Mouse (Mus musculus) midbrain, embryonic 13.5 days (tissue): ENCODE data around the gene Mef2d. TPM values are rescaled to one million over a fixed set of nuclear protein-coding genes. Genes with fewer than 3 reads are reported as not detected.

Experiments
- ATAC-seq: fragments of 200-750 bp; cut with Nextera tagmentation; 2 replicates; pipeline ENCODE4 v1.8.0; 2017; ENCODE audit warnings: mild to moderate bottlenecking, moderate TSS enrichment, moderate library complexity
- H3K27ac ChIP-seq: fragments of 300-500 bp; sonication (generic); 2 replicates; pipeline ENCODE4 v1.5.1; 2015; ENCODE audit warnings: inconsistent platforms, mild to moderate bottlenecking, moderate library complexity
- H3K27me3 ChIP-seq: fragments of 300-500 bp; sonication (generic); 2 replicates; pipeline ENCODE4 v1.6.1; 2015; ENCODE audit warnings: mild to moderate bottlenecking, inconsistent platforms
- H3K36me3 ChIP-seq: fragments of 300-500 bp; sonication (generic); 2 replicates; pipeline ENCODE4 v1.6.1; 2015; ENCODE audit warnings: mild to moderate bottlenecking, inconsistent platforms
- H3K4me1 ChIP-seq: fragments of 300-500 bp; sonication (generic); replicated peaks from 2 replicates; pipeline ENCODE4 v1.6.1; 2015; ENCODE audit warnings: inconsistent platforms
- H3K4me2 ChIP-seq: fragments of 300-500 bp; sonication (generic); replicated peaks from 2 replicates; pipeline ENCODE4 v1.6.1; 2015; ENCODE audit warnings: moderate library complexity, mild to moderate bottlenecking, inconsistent platforms
- H3K4me3 ChIP-seq: fragments of 300-500 bp; sonication (generic); replicated peaks from 2 replicates; pipeline ENCODE4 v1.5.1; 2015; ENCODE audit warnings: mild to moderate bottlenecking, inconsistent platforms
- H3K9ac ChIP-seq: fragments of 300-500 bp; sonication (generic); replicated peaks from 2 replicates; pipeline ENCODE4 v1.6.1; 2015; ENCODE audit warnings: mild to moderate bottlenecking, inconsistent platforms
- H3K9me3 ChIP-seq: fragments of 300-500 bp; sonication (generic); 2 replicates; pipeline ENCODE4 v1.6.1; 2016; ENCODE audit warnings: mild to moderate bottlenecking, inconsistent platforms
- WGBS: fragments of 180-500 bp; shearing (Covaris S2); methylation state at CpG from one replicate; pipeline ENCODE4 v1.1.7; 2015; 5-methylcytosine and 5-hydroxymethylcytosine counted together
- polyA plus RNA-seq: library from polyadenylated mRNA; unstranded; fragments of >200 nt; fragmentation: Nextera tagmentation; extraction: Ambion mirVana; gene quantifications from 2 replicates; pipeline ENCODE4 v1.2.1, GENCODE M21; 2015

The Mef2d gene
- polyA plus RNA-seq, 1 experiment from 2014 or later, result 16.9 TPM

DNA sequence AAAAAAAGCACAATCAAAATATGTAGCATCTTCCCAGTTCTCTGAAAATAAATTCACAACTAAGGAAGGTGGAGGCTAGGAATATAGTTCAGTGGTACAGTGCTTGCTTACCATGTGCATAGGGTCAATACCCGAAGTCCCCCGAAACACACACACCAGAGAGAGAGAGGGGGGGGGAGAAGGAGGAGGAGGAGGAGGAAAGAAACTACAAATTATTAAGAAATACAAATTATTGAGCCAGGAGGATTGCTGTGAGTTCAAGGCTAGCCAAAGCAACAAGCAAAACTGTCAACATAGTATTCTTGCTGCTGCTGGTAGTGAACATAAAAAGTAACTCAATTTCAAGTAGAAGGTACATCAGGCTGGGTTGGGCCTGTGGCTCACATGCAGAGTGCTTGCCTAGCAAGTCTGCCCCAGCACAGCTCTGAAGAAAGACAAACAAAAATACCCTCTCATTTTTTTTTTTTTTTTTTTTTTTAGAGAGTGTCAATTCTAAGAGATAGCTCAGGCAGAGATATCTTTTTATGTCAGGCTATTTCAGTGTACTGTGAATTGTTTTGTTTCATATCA lies 57.5 kb downstream of the Mef2d start:
- Histone ChIP-seq H3K9ac (peak overlapping the region; percentile 78), H3K27ac (no peak overlapping the region; the same call in 1 of the 2 replicates)
- ATAC-seq, result no peak

DNA sequence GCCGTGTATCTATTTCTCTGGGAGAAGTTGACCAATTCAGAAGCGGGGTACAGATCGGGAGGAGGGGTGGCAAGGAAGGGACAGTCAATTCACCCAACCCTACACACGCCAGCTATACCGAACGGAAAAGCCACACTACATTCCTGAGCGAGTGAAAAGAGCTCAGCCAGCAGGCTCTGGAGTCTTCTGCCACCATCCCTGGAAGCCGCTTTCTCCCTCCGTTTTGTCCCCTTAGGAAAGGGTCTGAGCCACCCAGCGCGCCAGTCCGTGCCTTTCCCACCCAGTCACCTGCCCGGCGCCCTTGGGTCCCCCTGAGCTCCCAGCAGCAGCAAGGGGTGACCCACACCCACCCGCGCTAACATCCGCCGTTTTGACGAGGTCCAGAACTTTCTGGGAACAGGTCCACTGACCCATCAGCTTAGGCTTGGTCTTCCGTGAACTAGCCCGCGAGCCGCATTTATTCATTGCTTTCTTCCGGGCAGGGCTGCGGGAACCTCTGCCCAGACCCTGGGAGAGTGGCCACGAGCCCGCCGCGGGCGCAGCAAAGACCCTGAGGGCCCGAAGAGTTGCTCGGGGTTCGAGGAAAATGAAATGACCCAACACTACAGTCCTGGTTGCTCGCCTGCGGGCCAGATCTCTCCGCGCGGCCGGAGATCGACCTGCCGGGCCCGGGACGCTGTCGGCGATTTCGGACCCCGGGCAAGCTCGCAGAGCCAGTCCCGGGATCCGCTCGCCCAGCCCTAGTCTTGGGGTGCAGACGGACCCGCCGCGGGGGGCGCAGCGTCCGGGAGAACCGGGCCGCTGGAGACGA lies 58.2 kb downstream of the Mef2d start:
- Histone ChIP-seq H3K4me1 (peaks cover 82% of the 10 kb centered on the region), H3K36me3 (no peaks in the 10 kb centered on the region), H3K27me3 (peaks cover 83% of the 10 kb centered on the region), H3K27ac (peak overlapping the region; percentile 98), H3K9me3 (no peaks in the 10 kb centered on the region), H3K9ac (peak overlapping the region; percentile 78), H3K4me3 (peak overlapping the region; percentile 48), H3K4me2 (peak overlapping the region; percentile 73)
- no peak for ATAC-seq
- under 1% methylated on average over 61 of the region's 61 CpGs for WGBS

More for the DNA sequence above, 57.5 kb downstream of the Mef2d start:
- 30% methylated on average over 2 of the region's 2 CpGs for WGBS
- Histone ChIP-seq H3K27me3 (peaks cover 85% of the 10 kb centered on the region), H3K36me3 (no peaks in the 10 kb centered on the region), H3K9me3 (no peaks in the 10 kb centered on the region), H3K4me1 (peaks cover 75% of the 10 kb centered on the region), H3K4me3 (no peak overlapping the region), H3K4me2 (peak overlapping the region; percentile 73)

DNA sequence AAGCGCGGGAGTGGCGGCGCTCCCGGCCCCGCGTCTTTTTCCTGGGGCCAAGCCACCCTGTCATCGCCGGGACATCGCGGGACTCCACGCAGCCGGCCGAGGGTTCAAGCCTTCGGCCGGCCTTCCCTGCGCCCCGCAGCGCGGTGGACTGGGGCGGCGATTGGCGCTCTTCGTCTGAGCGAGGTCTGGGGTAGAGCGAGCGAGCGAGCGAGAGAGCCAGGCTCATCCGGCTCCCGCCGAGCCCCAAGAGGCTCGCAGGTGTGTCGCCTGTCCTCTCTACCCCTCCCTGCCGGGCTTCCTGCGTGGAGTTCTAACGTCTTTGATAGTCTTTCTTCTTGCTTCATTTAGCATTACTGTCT lies 58.8 kb downstream of the Mef2d start:
- H3K4me1 ChIP-seq, result peaks cover 88% of the 10 kb centered on the region
- H3K9ac ChIP-seq, result peak overlapping the region; percentile 78
- peak overlapping the region; percentile 48 for H3K4me3 ChIP-seq
- no peaks in the 10 kb centered on the region for H3K36me3 ChIP-seq
- H3K27me3 ChIP-seq, result peaks cover 82% of the 10 kb centered on the region
- H3K4me2 ChIP-seq, result peak overlapping the region; percentile 73
- no peaks in the 10 kb centered on the region for H3K9me3 ChIP-seq
- H3K27ac ChIP-seq, result peak overlapping the region; percentile 98
- WGBS, result under 1% methylated on average over 37 of the region's 37 CpGs
- ATAC-seq, result no peak

DNA sequence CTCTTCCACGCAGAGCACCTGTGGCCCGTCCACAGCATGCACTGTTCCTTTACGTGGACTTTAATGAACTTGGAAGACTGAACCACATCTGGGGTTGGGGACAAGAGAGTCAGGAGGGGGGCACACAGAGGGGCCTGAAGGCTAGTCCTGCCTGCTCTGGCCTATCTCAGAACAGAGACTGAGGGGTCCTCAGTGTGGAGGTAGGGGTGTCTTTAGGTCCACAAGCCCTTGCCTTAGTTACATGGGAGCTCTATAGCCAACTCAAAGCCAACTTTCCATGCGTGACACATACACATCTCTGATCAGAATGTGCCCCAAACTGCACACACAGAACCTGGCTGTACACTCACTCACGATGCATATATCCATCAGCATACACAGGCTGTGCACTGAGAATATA lies 59.5 kb downstream of the Mef2d start:
- Histone ChIP-seq H3K27ac (peak overlapping the region; percentile 98), H3K36me3 (no peaks in the 10 kb centered on the region), H3K27me3 (peaks cover 82% of the 10 kb centered on the region), H3K9me3 (no peaks in the 10 kb centered on the region), H3K9ac (peak overlapping the region; percentile 78), H3K4me3 (peak overlapping the region; percentile 48), H3K4me2 (peak overlapping the region; percentile 73), H3K4me1 (peaks cover 95% of the 10 kb centered on the region)
- ATAC-seq, result no peak
- 15% methylated on average over 5 of the region's 5 CpGs for WGBS

DNA sequence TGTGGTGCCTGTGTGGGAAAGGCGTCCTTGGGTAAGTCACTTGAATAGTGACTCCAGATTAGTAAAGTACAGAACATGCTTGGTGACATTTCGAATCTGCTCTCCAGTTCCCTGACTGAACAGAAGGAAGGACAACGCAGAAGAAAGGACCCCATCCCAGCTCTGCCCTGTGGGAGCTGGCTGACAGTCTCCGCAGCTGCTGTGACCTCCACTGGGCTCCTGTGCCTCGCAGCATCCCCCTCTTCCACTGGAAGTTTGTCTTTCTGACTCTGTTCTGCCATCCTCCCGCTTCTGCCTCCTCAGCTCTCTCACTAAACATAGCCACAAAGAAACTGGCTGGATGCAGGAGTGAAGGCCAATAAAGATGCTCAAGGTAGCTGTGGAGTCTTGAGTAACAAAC lies 60.8 kb downstream of the Mef2d start:
- Histone ChIP-seq H3K4me1 (peaks cover 97% of the 10 kb centered on the region), H3K4me3 (no peak overlapping the region), H3K4me2 (peak overlapping the region; percentile 73), H3K27me3 (peaks cover 73% of the 10 kb centered on the region), H3K27ac (peak overlapping the region; percentile 98), H3K36me3 (no peaks in the 10 kb centered on the region), H3K9ac (peak overlapping the region; percentile 78), H3K9me3 (no peaks in the 10 kb centered on the region)
- no peak for ATAC-seq
- WGBS, result 3% methylated on average over 6 of the region's 6 CpGs

DNA sequence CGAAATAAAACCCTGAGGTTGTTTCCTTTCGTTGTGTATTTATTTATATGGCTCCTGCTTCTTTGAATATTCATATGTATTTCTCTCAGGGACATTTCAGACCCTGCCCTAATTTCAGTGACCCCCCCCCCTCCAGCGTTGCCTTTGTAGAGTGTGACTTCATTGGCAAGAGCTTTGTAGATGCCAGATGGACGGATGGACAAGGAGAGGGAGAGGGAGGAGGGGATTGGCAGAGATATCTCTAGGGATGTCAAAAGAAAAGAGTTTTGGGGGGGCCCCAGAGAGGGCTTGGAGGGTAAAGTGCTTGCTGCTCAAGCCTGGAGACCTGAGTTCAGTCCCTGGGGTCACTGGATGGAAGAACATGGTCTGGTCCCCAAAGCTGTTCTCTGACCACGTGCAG lies 61.3 kb downstream of the Mef2d start:
- Histone ChIP-seq H3K36me3 (no peaks in the 10 kb centered on the region), H3K9me3 (no peaks in the 10 kb centered on the region), H3K4me2 (peak overlapping the region; percentile 16), H3K4me1 (peaks cover 97% of the 10 kb centered on the region), H3K9ac (no peak overlapping the region), H3K4me3 (no peak overlapping the region), H3K27me3 (peaks cover 75% of the 10 kb centered on the region), H3K27ac (peak overlapping the region; percentile 98)
- 11% methylated on average over 5 of the region's 5 CpGs for WGBS
- ATAC-seq, result no peak

DNA sequence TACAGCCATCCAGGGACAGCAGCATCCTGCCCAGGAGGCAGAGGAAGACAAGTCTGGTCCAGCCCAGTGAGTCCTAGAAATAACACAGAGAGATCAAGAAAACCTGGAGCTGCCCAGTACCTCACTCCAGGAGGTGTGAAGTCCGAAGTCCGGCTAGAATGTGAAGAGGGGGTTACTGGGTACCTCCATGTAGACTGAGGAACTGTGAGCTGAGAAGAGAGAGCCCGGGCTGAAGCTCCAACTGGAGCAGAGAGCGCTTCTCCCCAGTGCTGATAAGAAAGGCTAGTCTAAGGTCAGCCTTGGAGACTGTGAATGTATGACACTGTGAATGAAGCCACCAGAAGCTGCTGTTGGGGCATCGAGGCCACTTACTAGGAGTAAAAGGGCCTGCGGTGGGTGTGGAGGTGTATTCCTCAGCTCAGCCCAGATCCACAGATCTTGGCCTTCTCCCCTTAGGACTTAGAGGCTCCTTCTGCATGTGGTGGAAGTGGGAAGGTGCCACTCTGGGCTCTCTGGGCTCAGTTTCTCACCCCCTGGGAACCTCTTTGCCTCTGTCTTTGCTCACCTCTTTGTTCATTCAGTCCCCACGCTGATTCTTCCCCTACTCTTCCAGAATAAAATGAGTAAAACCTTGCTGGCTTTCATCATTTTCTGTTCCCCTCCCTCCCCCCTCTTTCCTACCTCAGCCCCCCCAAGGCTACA lies 62.0 kb downstream of the Mef2d start:
- H3K9ac ChIP-seq, result peak overlapping the region; percentile 39
- H3K4me1 ChIP-seq, result peaks cover 93% of the 10 kb centered on the region
- H3K36me3 ChIP-seq, result no peaks in the 10 kb centered on the region
- peaks cover 74% of the 10 kb centered on the region for H3K27me3 ChIP-seq
- 5% methylated on average over 7 of the region's 7 CpGs for WGBS
- H3K27ac ChIP-seq, result peak overlapping the region; percentile 98
- peak overlapping the region; percentile 16 for H3K4me2 ChIP-seq
- no peaks in the 10 kb centered on the region for H3K9me3 ChIP-seq
- H3K4me3 ChIP-seq, result no peak overlapping the region
- no peak for ATAC-seq

DNA sequence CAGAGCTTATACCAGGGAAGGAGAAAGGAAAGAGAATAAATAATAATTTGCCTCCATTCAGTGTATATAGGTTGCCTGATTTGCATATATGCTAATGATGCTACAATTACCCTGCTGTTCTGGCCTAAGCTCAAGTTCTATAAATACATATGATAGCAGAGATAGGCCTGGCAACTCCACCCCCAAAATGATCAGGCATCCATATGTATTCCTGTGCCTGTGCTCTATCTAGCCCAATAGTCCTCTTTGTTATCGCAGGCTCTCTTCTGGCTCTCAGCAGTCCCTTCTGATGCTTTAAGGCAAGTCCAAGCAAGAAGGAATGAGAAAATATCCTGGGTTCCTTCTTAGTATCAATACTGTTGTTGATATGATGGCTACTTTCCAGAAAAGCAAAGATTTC lies 62.6 kb downstream of the Mef2d start:
- no peaks in the 10 kb centered on the region for H3K36me3 ChIP-seq
- no peak overlapping the region for H3K4me3 ChIP-seq
- H3K9me3 ChIP-seq, result no peaks in the 10 kb centered on the region
- H3K4me1 ChIP-seq, result peaks cover 94% of the 10 kb centered on the region
- peak overlapping the region; percentile 98 for H3K27ac ChIP-seq
- no peak for ATAC-seq
- H3K9ac ChIP-seq, result peak overlapping the region; percentile 39
- WGBS, result 11% methylated on average over 1 of the region's 1 CpGs
- peak overlapping the region; percentile 74 for H3K4me2 ChIP-seq
- peaks cover 74% of the 10 kb centered on the region for H3K27me3 ChIP-seq

DNA sequence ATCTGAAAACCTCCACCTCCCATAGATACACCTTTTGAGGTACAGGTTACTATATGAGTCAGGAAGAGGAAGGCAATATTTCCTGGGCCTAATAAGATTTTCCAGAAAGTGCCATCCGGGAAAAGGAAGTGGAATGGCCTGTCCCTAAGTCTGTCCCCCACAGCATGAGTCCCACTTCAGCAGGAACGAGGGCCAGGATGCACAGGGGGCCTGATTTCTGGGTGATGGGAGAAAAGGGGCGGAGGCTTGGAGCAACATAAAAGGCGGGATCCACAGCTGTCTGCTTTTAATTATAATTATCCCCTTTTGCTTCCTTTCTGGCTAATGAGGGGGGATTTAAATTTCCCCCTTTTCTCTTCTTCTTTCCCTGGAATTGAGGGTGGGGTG lies 63.0 kb downstream of the Mef2d start:
- Histone ChIP-seq H3K27me3 (peaks cover 78% of the 10 kb centered on the region), H3K9me3 (no peaks in the 10 kb centered on the region), H3K4me2 (peak overlapping the region; percentile 74; the same call in 1 of the 2 replicates), H3K4me3 (no peak overlapping the region), H3K36me3 (no peaks in the 10 kb centered on the region), H3K4me1 (peaks cover 96% of the 10 kb centered on the region), H3K9ac (no peak overlapping the region; the same call in 1 of the 2 replicates), H3K27ac (peak overlapping the region; percentile 98)
- WGBS, result 7% methylated on average over 4 of the region's 4 CpGs
- peak; percentile 12; the same call in 1 of the 2 replicates for ATAC-seq

DNA sequence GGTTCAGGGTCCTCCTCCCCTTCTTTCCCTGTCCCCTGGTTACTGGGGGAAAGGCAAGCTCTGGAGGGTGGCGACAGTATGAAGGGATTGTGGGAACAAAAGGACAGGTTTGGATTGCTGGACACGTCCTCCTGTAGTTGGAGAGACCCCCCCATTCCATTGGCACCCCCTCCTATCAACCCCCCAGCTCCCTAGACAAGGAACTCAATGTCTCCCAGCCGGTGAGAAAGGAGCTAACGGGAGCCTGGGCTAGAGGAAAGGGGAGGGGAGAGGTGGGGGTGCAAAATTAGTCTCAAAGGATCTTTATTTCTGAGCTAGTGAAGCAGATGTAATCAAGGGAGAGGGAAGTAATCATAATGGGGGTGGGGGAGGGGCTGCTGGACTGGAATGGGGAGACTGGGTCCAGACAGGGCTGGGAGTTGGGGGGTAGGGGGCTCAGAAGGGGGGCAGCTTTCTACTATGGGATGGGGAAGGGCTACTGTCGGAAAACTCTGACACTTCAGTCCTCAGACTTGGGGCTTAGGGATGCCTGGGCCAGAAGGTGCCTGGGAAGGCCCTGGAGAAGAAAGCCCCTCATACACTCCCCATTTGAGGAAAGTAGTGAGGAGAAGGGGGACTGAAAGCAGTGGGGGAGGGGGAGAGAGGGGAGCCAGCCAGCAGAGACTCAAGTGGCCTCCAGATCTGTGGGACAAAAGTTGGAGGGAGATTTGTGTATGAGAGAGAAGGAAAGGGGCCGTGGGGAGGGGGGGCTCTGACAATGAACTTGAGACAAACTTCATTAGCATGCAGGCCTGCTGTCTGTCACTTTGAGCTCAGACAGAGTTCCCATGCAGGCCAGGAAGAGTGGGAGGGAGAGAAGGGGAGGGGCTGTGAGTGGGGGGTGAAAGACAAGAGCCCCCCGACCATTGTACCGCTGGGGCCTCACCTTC lies 63.7 kb downstream of the Mef2d start:
- ATAC-seq, result peak; percentile 78
- Histone ChIP-seq H3K27ac (peak overlapping the region; percentile 98), H3K36me3 (no peaks in the 10 kb centered on the region), H3K4me1 (peaks cover 96% of the 10 kb centered on the region), H3K4me3 (peak overlapping the region; percentile 55), H3K4me2 (peak overlapping the region; percentile 74), H3K9ac (peak overlapping the region; percentile 86; the same call in 1 of the 2 replicates), H3K27me3 (peaks cover 82% of the 10 kb centered on the region), H3K9me3 (no peaks in the 10 kb centered on the region)
- 1% methylated on average over 8 of the region's 8 CpGs for WGBS

DNA sequence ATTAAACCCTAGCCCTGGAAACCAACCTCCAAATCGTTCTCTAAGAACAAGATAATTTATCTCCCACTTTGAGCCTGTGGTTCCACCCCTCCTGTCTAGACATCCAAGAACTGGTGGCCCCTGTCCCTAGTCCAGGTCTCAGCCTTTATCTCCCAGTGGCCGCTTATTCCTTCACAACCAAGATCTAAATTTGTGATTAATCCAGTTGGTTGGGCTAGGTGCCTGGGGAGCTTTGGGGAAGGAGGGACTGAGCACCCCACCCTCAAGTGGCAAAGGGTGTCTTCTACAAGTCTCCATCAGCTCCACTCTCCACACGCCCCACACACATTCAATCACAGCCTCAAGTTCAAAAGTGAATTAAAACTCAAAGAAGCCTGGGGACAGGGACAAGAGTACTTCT lies 64.3 kb downstream of the Mef2d start:
- H3K9ac ChIP-seq, result peak overlapping the region; percentile 86
- peak; percentile 12 for ATAC-seq
- H3K36me3 ChIP-seq, result no peaks in the 10 kb centered on the region
- H3K4me3 ChIP-seq, result peak overlapping the region; percentile 55
- peak overlapping the region; percentile 74 for H3K4me2 ChIP-seq
- peaks cover 82% of the 10 kb centered on the region for H3K27me3 ChIP-seq
- H3K4me1 ChIP-seq, result peaks cover 92% of the 10 kb centered on the region
- whole genome bisulfite sequencing, result 7% methylated on average over 3 of the region's 3 CpGs
- H3K9me3 ChIP-seq, result no peaks in the 10 kb centered on the region
- H3K27ac ChIP-seq, result peak overlapping the region; percentile 98
